Mouse (Mus musculus): ENCODE results near the gene Strn3. TPM values are rescaled to one million over a fixed set of nuclear protein-coding genes. Genes with fewer than 3 reads are reported as not detected.

Strn3 gene
- polyA plus RNA-seq, 1 experiment = 31.3 TPM

- no peak overlapping the region for H3K4me3 ChIP-seq
- H3ac ChIP-seq (ENCODE audit: control insufficient read depth, insufficient read length) = no peak overlapping the region
- H3K79me2 ChIP-seq (ENCODE audit: control insufficient read depth, insufficient read depth) = no peaks in the 10 kb centered on the region
- H3K27me3 ChIP-seq (ENCODE audit: control insufficient read depth, insufficient read depth, insufficient read length) = no peaks in the 10 kb centered on the region
- no peak overlapping the region for H3K4me2 ChIP-seq (ENCODE audit: low read depth)
- no peak for TF ChIP-seq POLR2AphosphoS2 (IDR thresholded peaks at IDR 0.05; ENCODE audit: insufficient read length, low read depth)
- no peak for TF ChIP-seq SRF (IDR thresholded peaks at IDR 0.05; ENCODE audit: control insufficient read depth, insufficient read length, low read depth)
- TF ChIP-seq USF1 (IDR thresholded peaks at IDR 0.05; ENCODE audit: low read depth) = no peak
- no peak for TF ChIP-seq POLR2A (IDR thresholded peaks at IDR 0.05; ENCODE audit: insufficient read length, low read depth)
- TF ChIP-seq TCF3 (IDR thresholded peaks at IDR 0.05; ENCODE audit: insufficient read length, low read depth) = no peak
- H3K36me3 ChIP-seq (ENCODE audit: control insufficient read depth, insufficient read depth) = no peaks in the 10 kb centered on the region
These were observed 26.9 kb upstream of the Strn3 start for GRCm38 (mm10) chr12:51718617-51719016.

- no peaks in the 10 kb centered on the region for H3K79me2 ChIP-seq (ENCODE audit: control insufficient read depth, insufficient read depth)
- H3K27me3 ChIP-seq (ENCODE audit: control insufficient read depth, insufficient read depth, insufficient read length) = no peaks in the 10 kb centered on the region
- H3K36me3 ChIP-seq (ENCODE audit: control insufficient read depth, insufficient read depth) = no peaks in the 10 kb centered on the region
- no peak overlapping the region for H3K4me3 ChIP-seq
- TF ChIP-seq TCF12 (IDR thresholded peaks at IDR 0.05; ENCODE audit: insufficient read depth, poor library complexity, severe bottlenecking) (no peak), CEBPB (IDR thresholded peaks at IDR 0.05; ENCODE audit: insufficient read depth, poor library complexity, severe bottlenecking) (no peak), MAX (IDR thresholded peaks at IDR 0.05; ENCODE audit: low read depth) (no peak), TCF3 (IDR thresholded peaks at IDR 0.05; ENCODE audit: insufficient read length, low read depth) (no peak), E2F4 (IDR thresholded peaks at IDR 0.05; ENCODE audit: insufficient read depth) (no peak), USF1 (IDR thresholded peaks at IDR 0.05; ENCODE audit: low read depth) (no peak), POLR2AphosphoS2 (IDR thresholded peaks at IDR 0.05; ENCODE audit: insufficient read length, low read depth) (no peak), MYOG (IDR thresholded peaks at IDR 0.05; ENCODE audit: control insufficient read depth in 1 of 3, insufficient read depth in 1 of 3, insufficient read length in 2 of 3, low read depth in 2 of 3) (no peak)
- no peak overlapping the region for H3ac ChIP-seq (ENCODE audit: control insufficient read depth, insufficient read length)
- H3K4me2 ChIP-seq (ENCODE audit: low read depth) = no peak overlapping the region
These were observed 21.0 kb upstream of the Strn3 start for GRCm38 (mm10) chr12:51712685-51713084.

- peak overlapping the region; percentile 67 for H3K4me2 ChIP-seq (ENCODE audit: low read depth)
- TF ChIP-seq E2F4 (IDR thresholded peaks at IDR 0.05; ENCODE audit: insufficient read depth) (no peak), POLR2AphosphoS2 (IDR thresholded peaks at IDR 0.05; ENCODE audit: insufficient read length, low read depth) (no peak), MYOD1 (IDR thresholded peaks at IDR 0.05; ENCODE audit: control insufficient read depth in 1 of 3, insufficient read length in 2 of 3, low read depth in 2 of 3) (peak in 2 of 3 experiments; percentile 51 to 58)
These were observed 18.5 kb upstream of the Strn3 start for GRCm38 (mm10) chr12:51710154-51710553.

GRCm38 (mm10) chr12:51709741-51710140 is 18.0 kb upstream of the Strn3 start:
- Histone ChIP-seq H3ac (ENCODE audit: control insufficient read depth, insufficient read length) (no peak overlapping the region), H3K27me3 (ENCODE audit: control insufficient read depth, insufficient read depth, insufficient read length) (no peaks in the 10 kb centered on the region), H3K4me2 (ENCODE audit: low read depth) (peak overlapping the region; percentile 67), H3K4me3 (no peak overlapping the region), H3K79me2 (ENCODE audit: control insufficient read depth, insufficient read depth) (no peaks in the 10 kb centered on the region), H3K36me3 (ENCODE audit: control insufficient read depth, insufficient read depth) (no peaks in the 10 kb centered on the region)
- no peak for TF ChIP-seq MAX (IDR thresholded peaks at IDR 0.05; ENCODE audit: low read depth)
- TF ChIP-seq E2F4 (IDR thresholded peaks at IDR 0.05; ENCODE audit: insufficient read depth) = no peak
- TF ChIP-seq USF1 (IDR thresholded peaks at IDR 0.05; ENCODE audit: low read depth) = no peak
- no peak for TF ChIP-seq POLR2A (IDR thresholded peaks at IDR 0.05; ENCODE audit: insufficient read length, low read depth)
- no peak for TF ChIP-seq MYOD1 (IDR thresholded peaks at IDR 0.05; ENCODE audit: control insufficient read depth in 1 of 3, insufficient read length in 2 of 3, low read depth in 2 of 3)
- no peak for TF ChIP-seq POLR2AphosphoS2 (IDR thresholded peaks at IDR 0.05; ENCODE audit: insufficient read length, low read depth)
- no peak for TF ChIP-seq REST (IDR thresholded peaks at IDR 0.05; ENCODE audit: insufficient read depth, insufficient read length)
- TF ChIP-seq MYOG (IDR thresholded peaks at IDR 0.05; ENCODE audit: control insufficient read depth in 1 of 3, insufficient read depth in 1 of 3, insufficient read length in 2 of 3, low read depth in 2 of 3) = no peak
- TF ChIP-seq CEBPB (IDR thresholded peaks at IDR 0.05; ENCODE audit: insufficient read depth, poor library complexity, severe bottlenecking) = no peak
- TF ChIP-seq TCF3 (IDR thresholded peaks at IDR 0.05; ENCODE audit: insufficient read length, low read depth) = no peak
- no peak for TF ChIP-seq SRF (IDR thresholded peaks at IDR 0.05; ENCODE audit: control insufficient read depth, insufficient read length, low read depth)
- no peak for TF ChIP-seq TCF12 (IDR thresholded peaks at IDR 0.05; ENCODE audit: insufficient read depth, poor library complexity, severe bottlenecking)

More at GRCm38 (mm10) chr12:51710154-51710553, 18.5 kb upstream of the Strn3 start:
- H3K27me3 ChIP-seq (ENCODE audit: control insufficient read depth, insufficient read depth, insufficient read length) = no peaks in the 10 kb centered on the region
- no peak overlapping the region for H3K4me3 ChIP-seq
- no peaks in the 10 kb centered on the region for H3K79me2 ChIP-seq (ENCODE audit: control insufficient read depth, insufficient read depth)
- no peak overlapping the region for H3ac ChIP-seq (ENCODE audit: control insufficient read depth, insufficient read length)
- no peaks in the 10 kb centered on the region for H3K36me3 ChIP-seq (ENCODE audit: control insufficient read depth, insufficient read depth)

GRCm38 (mm10) chr12:51708941-51709686 is 17.4 kb upstream of the Strn3 start:
- H3ac ChIP-seq (ENCODE audit: control insufficient read depth, insufficient read length) = no peak overlapping the region
- TF ChIP-seq TCF3 (IDR thresholded peaks at IDR 0.05; ENCODE audit: insufficient read length, low read depth) = peak; percentile 62
- TF ChIP-seq POLR2A (IDR thresholded peaks at IDR 0.05; ENCODE audit: insufficient read length, low read depth) = peak; percentile 16
- no peak for TF ChIP-seq MAX (IDR thresholded peaks at IDR 0.05; ENCODE audit: low read depth)
- TF ChIP-seq MYOD1 (IDR thresholded peaks at IDR 0.05; ENCODE audit: control insufficient read depth in 1 of 3, insufficient read length in 2 of 3, low read depth in 2 of 3) = peak; percentile 54 to 96 (median 95)
- no peak for TF ChIP-seq USF1 (IDR thresholded peaks at IDR 0.05; ENCODE audit: low read depth)
- TF ChIP-seq CEBPB (IDR thresholded peaks at IDR 0.05; ENCODE audit: insufficient read depth, poor library complexity, severe bottlenecking) = no peak
- peak; percentile 83 for TF ChIP-seq TCF12 (IDR thresholded peaks at IDR 0.05; ENCODE audit: insufficient read depth, poor library complexity, severe bottlenecking)
- peak; percentile 61 to 94 (median 72) for TF ChIP-seq MYOG (IDR thresholded peaks at IDR 0.05; ENCODE audit: control insufficient read depth in 1 of 3, insufficient read depth in 1 of 3, insufficient read length in 2 of 3, low read depth in 2 of 3)
- no peak for TF ChIP-seq POLR2AphosphoS2 (IDR thresholded peaks at IDR 0.05; ENCODE audit: insufficient read length, low read depth)
- no peak for TF ChIP-seq E2F4 (IDR thresholded peaks at IDR 0.05; ENCODE audit: insufficient read depth)
- no peak for TF ChIP-seq REST (IDR thresholded peaks at IDR 0.05; ENCODE audit: insufficient read depth, insufficient read length)
- no peak for TF ChIP-seq SRF (IDR thresholded peaks at IDR 0.05; ENCODE audit: control insufficient read depth, insufficient read length, low read depth)
- H3K4me3 ChIP-seq = no peak overlapping the region
- H3K4me2 ChIP-seq (ENCODE audit: low read depth) = peak overlapping the region; percentile 67
- no peaks in the 10 kb centered on the region for H3K79me2 ChIP-seq (ENCODE audit: control insufficient read depth, insufficient read depth)
- no peaks in the 10 kb centered on the region for H3K36me3 ChIP-seq (ENCODE audit: control insufficient read depth, insufficient read depth)
- no peaks in the 10 kb centered on the region for H3K27me3 ChIP-seq (ENCODE audit: control insufficient read depth, insufficient read depth, insufficient read length)

Data from myocyte (in vitro differentiated cells).